Mouse (Mus musculus): Measurements from ENCODE around the gene Rbm45.

GRCm38 (mm10) chr2:76360226-76360625 is 9.6 kb upstream of the Rbm45 start, which contains the start of gene Cyct:
- TF ChIP-seq KAT2A (IDR thresholded peaks at IDR 0.05; ENCODE audit: insufficient replicate concordance, low read length), result no peak
- no peak for TF ChIP-seq POLR2AphosphoS2 (IDR thresholded peaks at IDR 0.05; ENCODE audit: low read depth, low read length)
- no peak for TF ChIP-seq CTCF (conservative IDR thresholded peaks at IDR 0.05 in 1 of 2, IDR thresholded peaks at IDR 0.05 in 1 of 2; ENCODE audit: low read depth in 2 of 2, low read length in 2 of 2)
- TF ChIP-seq POLR2A (IDR thresholded peaks at IDR 0.05; ENCODE audit: low read depth, low read length), result no peak

Data from CH12.LX (cell line).